Mouse (Mus musculus): ENCODE measurements around the gene Mkln1.
"Not testable (repeated sequence)": the region's sequence is repeated elsewhere in the genome, so short reads cannot be mapped to it uniquely, and the experiment has no call there.

Mkln1 gene

DNA sequence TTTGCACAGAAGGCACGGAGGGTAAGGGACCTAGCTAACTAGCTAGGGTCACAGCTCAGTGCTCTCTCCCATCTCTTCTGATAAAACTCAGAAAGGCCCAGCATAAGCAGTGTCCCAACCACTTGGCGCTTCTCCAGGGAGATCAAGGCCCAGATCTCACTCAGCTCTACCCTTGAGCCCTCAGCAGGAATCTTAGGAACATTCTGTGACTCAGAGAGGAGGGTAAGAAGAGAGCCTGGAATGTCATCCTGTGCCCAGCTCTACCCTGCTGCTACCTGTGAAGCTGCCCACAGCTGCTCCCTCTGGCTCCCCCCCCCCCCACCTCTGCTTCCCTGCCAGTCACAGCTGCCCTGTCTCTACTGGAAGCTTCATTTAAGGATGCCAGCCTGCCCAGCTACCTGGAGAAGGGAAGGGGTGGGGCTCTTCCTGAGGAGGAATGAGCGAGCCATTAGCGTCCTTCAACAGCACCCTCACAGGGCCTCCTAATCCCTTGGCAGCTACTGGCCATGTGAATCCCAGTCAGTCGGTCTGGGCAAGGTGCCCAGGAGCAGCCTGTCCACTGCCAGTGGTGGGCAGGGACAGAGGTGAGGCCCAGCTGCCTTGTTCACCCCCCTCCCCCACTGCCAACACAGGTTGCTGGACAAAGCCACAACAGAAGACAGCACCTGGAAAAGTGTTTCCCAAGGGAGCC is 151.0 kb downstream of the Mkln1 start:
- no peak for DNase-seq (ENCODE audit: low read depth, low spot score)

GRCm38 (mm10) chr6:31550876-31551532 is 152.5 kb downstream of the Mkln1 start:
- no peak for DNase-seq (ENCODE audit: low read depth, low spot score)

GRCm38 (mm10) chr6:31556460-31557100 is 158.0 kb downstream of the Mkln1 start:
- DNase-seq (ENCODE audit: low read depth, low spot score) = no peak

- no peak for DNase-seq (ENCODE audit: low read depth, low spot score)
Observed at GRCm38 (mm10) chr6:31560138-31560959, 161.8 kb downstream of the Mkln1 start.

GRCm38 (mm10) chr6:31561948-31562347 is 163.4 kb downstream of the Mkln1 start:
- DNase-seq (ENCODE audit: low read depth, low spot score) = not testable (repeated sequence)

DNA sequence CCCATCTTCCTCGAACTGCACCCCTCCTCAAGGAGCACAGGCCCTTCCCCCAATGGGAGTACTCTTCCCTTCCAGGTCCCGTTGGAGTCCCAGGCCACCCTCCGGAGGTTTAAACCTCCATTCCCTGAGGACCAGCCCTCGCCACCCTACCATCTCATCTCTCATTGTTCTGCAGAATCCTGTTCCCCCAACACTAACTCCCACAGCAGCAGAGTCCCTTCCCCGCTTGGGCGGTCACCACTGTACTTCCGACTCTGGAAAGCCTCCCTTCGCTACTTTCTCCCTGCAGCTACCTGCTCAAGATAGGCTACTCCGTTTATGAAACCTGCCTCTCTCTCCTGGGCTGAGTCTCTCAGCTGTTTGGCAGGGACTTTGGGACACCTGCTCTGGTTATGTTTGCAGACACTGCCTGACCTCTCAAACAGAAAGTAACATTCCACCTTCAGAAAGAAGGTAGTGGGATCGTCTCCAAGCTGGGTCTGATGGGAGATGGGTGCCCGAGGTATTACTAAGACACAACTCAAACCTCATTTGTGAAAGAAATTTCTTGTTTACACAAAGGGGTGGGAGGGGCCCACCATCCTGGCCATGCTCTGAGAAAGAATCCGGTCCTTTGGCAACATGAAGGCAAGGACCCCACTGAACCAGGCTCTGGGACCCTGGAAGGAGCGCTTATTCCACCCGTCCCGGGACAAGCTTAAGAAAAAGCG is 164.0 kb downstream of the Mkln1 start:
- DNase-seq (ENCODE audit: low read depth, low spot score) = no peak

GRCm38 (mm10) chr6:31563235-31564181 is 165.0 kb downstream of the Mkln1 start, which contains the start of gene Podxl:
Gene Podxl, minus strand, starts transcription at chr6:31563981.
- DNase-seq (ENCODE audit: low read depth, low spot score) = no peak

DNA sequence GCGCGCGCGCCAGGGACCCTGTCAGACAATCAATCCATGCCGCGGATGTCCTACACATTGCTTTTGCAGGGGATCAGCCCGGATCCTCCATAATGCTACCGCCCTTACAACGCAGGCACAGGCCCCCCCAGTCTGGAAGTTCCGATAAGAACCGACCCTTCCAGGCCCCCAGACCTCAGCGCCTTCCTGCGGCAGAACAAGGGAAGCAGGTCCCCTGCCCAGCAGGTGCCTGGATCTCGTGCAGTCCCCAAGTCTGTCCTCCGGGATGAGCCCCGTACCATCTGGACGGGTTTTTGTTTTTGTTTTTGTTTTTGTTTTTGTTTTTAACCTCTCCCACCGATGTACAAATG is 165.6 kb downstream of the Mkln1 start:
- DNase-seq (ENCODE audit: low read depth, low spot score) = no peak

DNA sequence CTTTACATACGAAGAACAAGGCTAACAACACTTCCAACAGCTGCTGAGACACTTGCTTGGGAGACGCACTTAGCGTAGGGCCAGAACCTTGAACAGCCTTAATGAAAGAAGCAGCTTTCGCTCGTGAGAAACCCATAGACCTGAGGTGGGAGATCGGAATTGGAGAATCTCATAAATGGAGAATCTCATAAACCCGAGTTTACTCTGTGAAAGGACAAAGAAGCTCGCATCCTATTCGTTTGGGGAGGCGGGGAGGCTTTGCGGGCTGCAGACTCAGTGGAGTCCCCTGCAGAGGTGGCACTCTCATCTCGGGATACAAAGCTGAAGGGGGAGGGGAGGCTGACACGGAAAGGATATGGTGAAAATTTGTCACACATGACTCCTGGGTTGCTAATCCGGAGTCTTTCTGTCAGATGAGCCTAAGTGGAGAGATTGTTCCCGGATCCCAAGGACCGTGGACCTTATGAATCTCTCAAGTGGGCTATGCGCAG is 166.4 kb downstream of the Mkln1 start:
- DNase-seq (ENCODE audit: low read depth, low spot score) = no peak

Data from A20 (cell line).